Mouse (Mus musculus): ENCODE data around the gene Perm1. TPM values are rescaled to one million over a fixed set of nuclear protein-coding genes. Genes with fewer than 3 reads are reported as not detected.

Gene Perm1
- total RNA-seq, 2 experiments from 2014 or later = 0.19 to 0.33 TPM

DNA sequence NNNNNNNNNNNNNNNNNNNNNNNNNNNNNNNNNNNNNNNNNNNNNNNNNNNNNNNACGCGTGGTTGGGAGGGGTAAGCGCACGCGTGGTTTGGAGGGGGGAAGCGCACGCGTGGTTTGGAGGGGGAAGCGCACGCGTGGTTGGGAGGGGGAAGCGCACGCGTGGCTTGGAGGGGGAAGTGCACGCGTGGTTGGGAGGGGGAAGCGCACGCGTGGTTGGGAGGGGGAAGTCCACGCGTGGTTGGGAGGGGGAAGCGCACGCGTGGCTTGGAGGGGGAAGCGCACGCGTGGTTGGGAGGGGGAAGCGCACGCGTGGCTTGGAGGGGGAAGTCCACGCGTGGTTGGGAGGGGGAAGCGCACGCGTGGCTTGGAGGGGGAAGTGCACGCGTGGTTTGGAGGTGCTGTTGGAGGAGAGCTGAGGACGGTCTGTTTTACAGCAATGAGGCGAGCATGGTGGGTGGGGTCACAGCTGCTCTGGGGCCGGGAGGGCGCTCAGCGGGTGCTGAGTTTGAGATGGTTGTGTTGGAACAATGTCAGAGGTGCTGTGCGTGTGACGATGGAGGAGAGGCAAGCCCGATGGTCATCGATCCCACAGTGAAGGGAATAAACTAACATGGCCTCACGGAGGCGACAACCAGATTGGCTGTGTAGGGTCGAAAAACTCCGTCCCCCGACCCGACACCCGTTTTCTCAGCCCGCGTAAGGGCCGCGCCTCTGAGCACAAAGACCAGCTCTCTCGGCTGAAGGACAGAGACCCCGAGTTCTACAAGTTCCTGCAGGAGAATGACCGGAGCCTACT lies 21.2 kb downstream of the Perm1 start:
- no peak for DNase-seq (ENCODE audit: low spot score in 2 of 2)

DNA sequence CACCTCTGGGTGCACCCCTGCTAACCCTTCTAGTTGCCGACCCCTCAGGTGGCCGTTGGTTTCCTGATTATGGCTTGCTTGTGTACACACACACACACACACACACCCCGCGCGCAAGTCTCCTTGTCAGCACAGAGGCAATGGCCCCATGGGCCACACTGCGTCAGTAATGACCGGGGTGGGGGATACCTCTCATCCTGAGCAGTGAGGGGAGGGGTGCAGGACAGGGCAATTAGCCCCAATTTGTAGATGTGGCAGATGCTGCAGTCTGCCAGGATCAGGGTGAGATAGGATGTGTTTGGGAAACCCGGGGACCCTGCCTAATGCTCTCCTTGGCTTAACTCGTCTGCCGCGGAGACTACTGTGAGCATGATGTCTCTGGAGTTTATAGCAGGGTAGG lies 33.9 kb downstream of the Perm1 start:
- no peak for DNase-seq (ENCODE audit: low spot score in 2 of 2)

DNA sequence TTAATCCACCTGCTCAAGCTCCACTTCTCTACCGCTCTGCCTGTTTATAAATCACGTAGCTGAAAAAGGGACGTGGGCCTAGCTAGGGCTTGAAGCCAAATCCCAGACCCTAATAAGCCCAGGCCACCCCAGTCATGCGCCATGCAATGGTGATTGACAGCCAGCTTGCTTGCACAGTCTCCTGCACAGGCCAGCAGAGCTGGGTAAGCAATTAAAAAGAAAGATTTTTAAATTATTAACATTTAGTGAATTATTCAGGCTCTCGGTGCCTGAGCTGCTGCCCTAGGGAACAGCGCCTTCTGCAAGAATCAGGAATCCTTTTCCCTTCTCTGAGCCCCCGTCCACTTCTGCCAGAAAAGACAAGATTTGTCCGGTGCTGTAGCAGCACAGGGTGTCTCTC lies 35.4 kb downstream of the Perm1 start:
- DNase-seq (ENCODE audit: low spot score in 2 of 2) = no peak

DNA sequence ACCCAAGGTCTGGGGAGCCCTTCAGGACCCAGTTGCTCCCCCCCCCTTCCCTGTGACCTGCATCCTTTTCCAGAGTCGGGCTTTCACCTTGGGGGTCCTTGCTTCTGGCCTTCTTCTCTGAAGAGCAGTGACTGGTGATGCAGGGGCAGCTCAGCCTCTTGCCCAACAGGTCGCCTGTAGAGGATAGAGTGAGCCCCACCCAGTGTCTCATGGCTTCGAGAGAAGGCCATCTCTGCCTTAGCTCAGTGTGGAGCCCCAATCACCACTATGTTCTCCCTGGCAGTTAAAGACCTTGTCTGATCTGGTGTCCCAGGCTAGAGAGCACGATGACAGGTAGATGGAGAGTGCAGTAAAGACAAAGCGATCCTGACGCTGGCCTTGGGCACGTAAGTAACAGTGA lies 36.5 kb downstream of the Perm1 start:
- no peak for DNase-seq (ENCODE audit: low spot score in 2 of 2)

DNA sequence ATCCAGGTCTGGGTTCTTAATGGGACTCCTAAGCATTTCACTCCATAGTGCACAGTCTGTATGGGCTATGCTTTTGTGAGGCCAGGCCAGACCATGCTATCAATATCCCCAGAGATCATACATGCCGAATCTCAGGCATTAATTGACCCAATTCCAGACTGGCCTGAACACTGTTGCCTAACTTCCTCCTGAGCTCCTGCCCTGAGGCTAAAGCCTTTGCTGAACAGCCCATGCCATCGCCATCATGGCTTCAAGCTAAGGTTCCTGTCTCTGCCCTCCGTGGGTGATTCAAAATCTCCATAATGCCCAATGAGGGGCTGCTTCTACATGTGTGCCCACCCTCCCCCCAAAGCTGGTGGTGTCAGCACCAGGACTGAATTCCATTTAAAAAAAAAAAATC lies 37.0 kb downstream of the Perm1 start:
- no peak for DNase-seq (ENCODE audit: low spot score in 2 of 2)

DNA sequence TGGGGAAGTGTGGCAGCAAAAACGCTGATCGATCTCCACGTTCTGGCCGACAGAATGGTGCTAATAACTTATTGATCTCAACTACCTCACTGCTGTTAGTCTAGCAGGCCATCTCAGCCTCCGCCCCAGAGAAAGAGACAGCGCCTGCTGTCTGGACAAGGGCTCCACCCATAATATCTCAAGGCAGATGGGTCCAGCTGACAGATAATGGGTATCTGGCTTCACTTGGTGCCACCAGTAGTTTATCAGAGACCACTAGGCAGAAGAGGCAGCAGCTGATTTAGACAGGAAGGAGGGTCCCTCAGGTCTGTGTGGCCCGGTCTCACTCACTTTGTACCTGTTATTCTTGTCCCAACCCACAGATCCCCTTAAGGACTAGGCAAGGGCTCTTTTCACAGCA lies 37.4 kb downstream of the Perm1 start:
- no peak for DNase-seq (ENCODE audit: low spot score in 2 of 2)

DNA sequence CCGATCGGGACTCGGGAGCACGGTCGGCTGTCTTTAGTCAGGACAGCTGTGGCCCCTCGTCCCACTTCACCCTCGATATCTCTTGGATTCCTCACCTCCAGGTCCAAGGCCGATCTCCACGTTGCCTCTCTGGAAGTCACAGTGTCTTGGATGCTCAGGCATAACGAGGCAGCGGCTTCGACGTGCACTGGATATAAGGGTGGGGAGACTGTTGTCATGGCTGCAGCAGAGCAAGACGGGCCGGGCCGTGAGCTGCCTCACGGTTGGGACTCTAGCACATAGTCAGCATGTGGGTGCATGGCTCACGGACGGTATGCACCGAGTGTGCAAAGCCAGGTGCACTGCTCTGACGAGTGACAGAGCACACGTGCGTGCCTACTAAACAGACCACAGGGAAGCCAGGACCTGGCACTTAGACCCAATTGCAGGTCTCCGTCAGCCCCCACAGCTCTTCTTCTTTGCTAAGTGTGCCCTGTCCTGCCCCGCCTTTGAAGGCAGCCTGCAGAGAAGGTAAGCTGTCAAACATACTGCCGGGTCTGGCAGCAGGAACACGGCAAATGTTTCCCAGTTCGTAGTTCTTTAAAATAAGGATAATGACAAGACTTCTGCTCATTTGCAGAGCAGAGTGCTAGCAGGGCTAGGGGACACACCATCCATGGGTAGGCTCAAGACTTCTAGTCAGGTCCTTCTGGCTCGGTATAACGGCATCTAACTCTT lies 38.9 kb downstream of the Perm1 start:
- no peak for DNase-seq (ENCODE audit: low spot score in 2 of 2)

DNA sequence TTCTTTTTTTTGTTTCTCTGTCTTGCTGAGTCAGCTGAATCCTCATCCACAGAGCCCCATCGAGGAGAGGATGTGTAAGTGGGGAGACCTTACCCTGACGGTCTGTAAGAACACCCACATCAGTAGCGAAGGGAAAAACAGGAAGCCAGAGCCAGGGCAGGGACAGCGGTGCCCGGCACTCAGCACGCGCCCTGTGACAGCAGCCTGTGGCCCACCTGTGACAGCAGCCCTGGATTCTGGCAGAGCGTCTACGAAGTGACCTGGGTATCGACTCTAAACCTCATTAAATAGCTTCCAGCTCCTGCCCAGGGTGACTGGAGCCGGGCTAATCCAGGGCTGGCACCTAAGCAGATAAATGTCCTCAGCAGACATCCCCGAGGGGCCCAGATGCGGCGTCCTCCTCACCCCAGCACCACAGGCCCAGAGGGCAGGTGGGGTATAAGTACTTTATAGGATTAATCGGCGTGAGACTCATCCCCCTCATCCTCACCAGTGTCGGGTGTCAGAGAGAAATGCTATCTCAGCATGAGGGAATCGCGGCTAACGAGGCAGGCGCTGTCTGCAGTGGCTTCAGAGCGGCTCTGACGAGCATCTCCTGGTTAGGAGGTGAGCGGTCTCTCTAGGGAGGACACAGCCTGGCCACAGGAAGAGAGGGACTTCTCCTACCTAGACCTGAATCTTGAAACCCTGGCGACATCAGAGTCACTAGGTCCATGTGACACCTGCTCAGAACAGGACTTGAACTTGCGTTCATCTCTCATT lies 39.6 kb downstream of the Perm1 start, which contains the start of gene Samd11:
TSS of gene Samd11 (minus strand) at position 580 of the 762 bp plus-strand sequence.
- no peak for DNase-seq (ENCODE audit: low spot score in 2 of 2)

Small RNA genes within 50 kb of the gene (microRNA-seq; reads per million reads assigned to microRNA genes)
- gene Mir7658 = 1.7 to 6.2 reads per million in 2 experiments

Other genes with a start within 250 kb of the Perm1 start
- 10 to 100 TPM in 1 of 2 experiments, 1 to 10 TPM in 1; 8.9 to 10.7 TPM for gene B3galt6, start 223.2 kb upstream of the Perm1 start, total RNA-seq (2021)
- gene Sdf4, start 223.0 kb upstream of the Perm1 start, total RNA-seq (2021) = 100 to 1,000 TPM; 213 to 215 TPM
- gene Tnfrsf4, start 202.0 kb upstream of the Perm1 start, total RNA-seq (2021) = 1 to 10 TPM in 1 of 2 experiments, under 1 TPM in 1; 0.95 to 2.3 TPM
- not detected for gene Tnfrsf18, start 189.7 kb upstream of the Perm1 start, total RNA-seq (2021)
- not detected for gene Ttll10, start 156.5 kb upstream of the Perm1 start, total RNA-seq (2021)
- 10 to 100 TPM; 29.4 to 30.7 TPM for gene 9430015G10Rik, start 105.9 kb upstream of the Perm1 start, total RNA-seq (2021)
- gene Rnf223, start 85.4 kb upstream of the Perm1 start, total RNA-seq (2021) = 1 to 10 TPM in 1 of 2 experiments, under 1 TPM in 1; 0.77 to 1.1 TPM
- 100 to 1,000 TPM; 118 to 129 TPM for gene Agrn, start 18.4 kb upstream of the Perm1 start, total RNA-seq (2021)
- gene Isg15, start 15.1 kb upstream of the Perm1 start, total RNA-seq (2021) = 1 to 10 TPM in 1 of 2 experiments, under 1 TPM in 1; 0.63 to 1.4 TPM
- 1 to 10 TPM; 5.8 to 6.0 TPM for gene AW011738, start 12.6 kb upstream of the Perm1 start, total RNA-seq (2021)
- 10 to 100 TPM; 34.2 to 40.1 TPM for gene Plekhn1, start 19.0 kb downstream of the Perm1 start, total RNA-seq (2021)
- gene Noc2l, start 20.1 kb downstream of the Perm1 start, total RNA-seq (2021) = 10 to 100 TPM; 70.4 to 71.6 TPM
- gene Samd11, start 39.8 kb downstream of the Perm1 start, total RNA-seq (2021) = 1 to 10 TPM; 4.0 to 5.6 TPM
- gene Vmn2r-ps159, start 115.2 kb downstream of the Perm1 start, total RNA-seq (2021) = not detected